Mouse (Mus musculus) kidney, postnatal 14 days (tissue): ENCODE measurements at regions not wholly inside any gene's neighbourhood (a gene's known extent, or its start where the extent isn't known, plus 50 kb on each side); places are given as distances from the start of the nearest gene placed in this dataset.
A peak's percentile ranks its signal among the peaks of the same experiment; 100 is the strongest.

Experiments used
- DNase-seq: peaks from one replicate; pipeline ENCODE4 v3.0.0; 2022; ENCODE audit warnings: mixed read lengths

- peak; percentile 25 for DNase-seq
Measured at GRCm38 (mm10) chr10:126625466-126625865, 275.7 kb downstream of the Atp23 start.

GRCm38 (mm10) chr10:126620802-126621201 is 280.4 kb downstream of the Atp23 start:
- DNase-seq, result no peak

GRCm38 (mm10) chr10:126619970-126620369 is 281.2 kb downstream of the Atp23 start:
- DNase-seq, result no peak

- no peak for DNase-seq
Measured at GRCm38 (mm10) chr10:126612226-126612625, 288.9 kb downstream of the Atp23 start.

- DNase-seq, result no peak
Measured at GRCm38 (mm10) chr10:126610506-126610905, 290.6 kb downstream of the Atp23 start.

- DNase-seq, result no peak
Measured at GRCm38 (mm10) chr10:126599686-126600085, 301.5 kb downstream of the Atp23 start.

GRCm38 (mm10) chr10:126568155-126568554 is 333.0 kb downstream of the Atp23 start:
- no peak for DNase-seq

GRCm38 (mm10) chr10:126565326-126565725 is 335.8 kb downstream of the Atp23 start:
- DNase-seq, result peak; percentile 34

- no peak for DNase-seq
Measured at GRCm38 (mm10) chr10:126555080-126555479, 346.1 kb downstream of the Atp23 start.

- no peak for DNase-seq
Measured at GRCm38 (mm10) chr10:126531950-126532349, 369.2 kb downstream of the Atp23 start.

GRCm38 (mm10) chr10:126531368-126531767 is 369.8 kb downstream of the Atp23 start:
- DNase-seq, result peak; percentile 37

- no peak for DNase-seq
Measured at GRCm38 (mm10) chr10:126528801-126529200, 372.4 kb downstream of the Atp23 start.

- DNase-seq, result no peak
Measured at GRCm38 (mm10) chr10:126526186-126526585, 375.0 kb downstream of the Atp23 start.

GRCm38 (mm10) chr10:126521836-126522815 is 379.0 kb downstream of the Atp23 start:
- DNase-seq, result no peak

GRCm38 (mm10) chr10:126520973-126521372 is 380.2 kb downstream of the Atp23 start:
- no peak for DNase-seq

- peak; percentile 12 for DNase-seq
Measured at GRCm38 (mm10) chr10:126513185-126513584, 388.0 kb downstream of the Atp23 start.

GRCm38 (mm10) chr10:126511511-126511910 is 389.6 kb downstream of the Atp23 start:
- DNase-seq, result peak; percentile 94

- no peak for DNase-seq
Measured at GRCm38 (mm10) chr10:126505988-126506387, 395.2 kb downstream of the Atp23 start.

GRCm38 (mm10) chr10:126502013-126502688 is 399.0 kb downstream of the Atp23 start:
- DNase-seq, result no peak

GRCm38 (mm10) chr10:126498726-126499125 is 402.4 kb downstream of the Atp23 start:
- no peak for DNase-seq

- no peak for DNase-seq
Measured at GRCm38 (mm10) chr10:126493734-126494133, 407.4 kb downstream of the Atp23 start.

- no peak for DNase-seq
Measured at GRCm38 (mm10) chr10:126492211-126492610, 408.9 kb downstream of the Atp23 start.

GRCm38 (mm10) chr10:126485129-126485528 is 416.0 kb downstream of the Atp23 start:
- DNase-seq, result no peak

GRCm38 (mm10) chr10:126483479-126483878 is 417.7 kb downstream of the Atp23 start:
- DNase-seq, result no peak
